Mouse (Mus musculus) embryonic facial prominence, embryonic 14.5 days (tissue): ENCODE results near the gene Olfr201. TPM values are rescaled to one million over a fixed set of nuclear protein-coding genes. Genes with fewer than 3 reads are reported as not detected.
"Not testable (repeated sequence)": the region's sequence is repeated elsewhere in the genome, so short reads cannot be mapped to it uniquely, and the experiment has no call there.

Experiments
- ATAC-seq: fragments of 200-750 bp; cut with Nextera tagmentation; 2 replicates; pipeline ENCODE4 v1.8.0; 2017; ENCODE audit warnings: low read depth, moderate number of reproducible peaks, moderate TSS enrichment
- DNase-seq: peaks from one replicate; pipeline ENCODE4 v3.0.0-alpha.2; 2015; ENCODE audit warnings: low spot score
- H3K27ac ChIP-seq: fragments of 300-500 bp; sonication (generic); replicated peaks from 2 replicates; pipeline ENCODE4 v1.5.1; 2014; ENCODE audit warnings: low read depth, mild to moderate bottlenecking, low read length, moderate library complexity
- H3K27me3 ChIP-seq: fragments of 300-500 bp; sonication (generic); replicated peaks from 2 replicates; pipeline ENCODE4 v1.6.1; 2014; ENCODE audit warnings: low read length; ENCODE audit not compliant: control insufficient read depth, insufficient read depth
- H3K36me3 ChIP-seq: fragments of 300-500 bp; sonication (generic); 2 replicates; pipeline ENCODE4 v1.6.1; 2014; ENCODE audit warnings: low read length, mixed read lengths; ENCODE audit not compliant: control insufficient read depth, insufficient read depth
- H3K4me1 ChIP-seq: fragments of 300-500 bp; sonication (generic); 2 replicates; pipeline ENCODE4 v1.6.1; 2014; ENCODE audit warnings: antibody characterized with exemption, low read length; ENCODE audit not compliant: control insufficient read depth, insufficient read depth
- H3K4me2 ChIP-seq: fragments of 300-500 bp; sonication (generic); 2 replicates; pipeline ENCODE4 v1.6.1; 2014; ENCODE audit warnings: low read depth, mild to moderate bottlenecking, low read length, moderate library complexity, mixed read lengths
- H3K4me3 ChIP-seq: fragments of 300-500 bp; sonication (generic); 2 replicates; pipeline ENCODE4 v1.5.1; 2014; ENCODE audit warnings: low read depth, mild to moderate bottlenecking, low read length
- H3K9ac ChIP-seq: fragments of 300-500 bp; sonication (generic); 2 replicates; pipeline ENCODE4 v1.6.1; 2014; ENCODE audit warnings: low read depth, mild to moderate bottlenecking, low read length, moderate library complexity, mixed read lengths
- H3K9me3 ChIP-seq: fragments of 300-500 bp; sonication (generic); 2 replicates; pipeline ENCODE4 v1.6.1; 2016; ENCODE audit warnings: low read length; ENCODE audit not compliant: control insufficient read depth
- WGBS: fragments of 180-500 bp; shearing (Covaris S2); extraction: QIAGEN DNeasy Blood & Tissue Kit; methylation state at CpG from one replicate; pipeline ENCODE4 v1.1.7; 2014; 5-methylcytosine and 5-hydroxymethylcytosine counted together
- polyA plus RNA-seq: library from polyadenylated mRNA; unstranded; fragments of >200 nt; fragmentation: Nextera tagmentation; extraction: Ambion mirVana; gene quantifications from 2 replicates; pipeline ENCODE4 v1.2.1, GENCODE M21; 2014

The Olfr201 gene
- 0.04 TPM in 1 of 2 replicates, not detected in the other for polyA plus RNA-seq

DNA sequence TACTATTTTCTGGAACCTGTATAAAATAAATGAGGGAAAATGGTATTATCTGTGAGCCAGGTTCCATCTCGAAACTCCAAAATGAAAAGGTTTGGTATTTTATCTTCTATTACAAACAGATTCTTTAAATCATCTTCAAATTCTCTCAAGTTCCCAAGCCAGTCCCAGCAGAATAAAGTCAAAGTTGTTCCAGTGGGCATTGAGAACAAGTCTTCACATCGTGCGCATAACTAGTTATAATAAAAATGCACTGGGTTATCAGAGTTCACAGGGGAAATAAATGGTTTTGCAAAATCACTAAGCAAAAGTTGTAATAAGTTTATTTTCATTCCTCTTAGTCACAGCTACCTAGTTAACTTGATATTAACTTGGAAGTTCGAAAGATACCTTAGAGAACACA is at the start of gene Olfr201:
Olfr201 (minus strand) TSS at position 101 of the 400 bp plus-strand sequence.
- not testable (repeated sequence) for H3K9ac ChIP-seq, H3K4me1 ChIP-seq, H3K27me3 ChIP-seq, H3K9me3 ChIP-seq, DNase-seq, H3K4me2 ChIP-seq, H3K27ac ChIP-seq, H3K4me3 ChIP-seq, ATAC-seq, H3K36me3 ChIP-seq
- WGBS, result 87% methylated on average over 4 of the region's 4 CpGs

DNA sequence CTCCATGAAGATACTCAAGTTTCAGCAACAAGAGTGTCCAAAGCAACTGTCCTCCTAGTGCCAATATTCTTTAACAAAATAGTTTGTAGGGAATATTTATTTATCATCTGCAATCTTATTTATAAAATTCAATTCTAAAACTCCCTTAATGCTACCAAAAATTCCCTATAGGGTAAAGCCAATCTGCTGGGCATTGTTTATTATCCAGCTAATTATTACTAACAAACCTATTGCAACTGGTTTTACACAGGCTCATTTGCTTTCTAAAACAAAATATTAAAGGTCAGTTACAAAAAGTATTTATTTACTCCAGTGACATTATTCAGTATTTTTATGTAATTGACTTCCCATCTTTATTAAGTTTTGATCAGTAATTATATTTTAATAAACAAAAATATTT is 45.7 kb upstream of the Olfr201 start, which contains the start of gene Olfr204:
Olfr204 (minus strand) TSS at position 101 of the 400 bp plus-strand sequence.
- no peak for ATAC-seq
- Histone ChIP-seq H3K4me1 (no peaks in the 10 kb centered on the region), H3K27me3 (no peaks in the 10 kb centered on the region), H3K9ac (no peak within 1 kb of the TSS), H3K4me3 (no peak within 1 kb of the TSS), H3K36me3 (no peaks in the 10 kb centered on the region), H3K27ac (no peak within 1 kb of the TSS), H3K4me2 (no peak within 1 kb of the TSS), H3K9me3 (no peaks in the 10 kb centered on the region)
- no peak for DNase-seq

DNA sequence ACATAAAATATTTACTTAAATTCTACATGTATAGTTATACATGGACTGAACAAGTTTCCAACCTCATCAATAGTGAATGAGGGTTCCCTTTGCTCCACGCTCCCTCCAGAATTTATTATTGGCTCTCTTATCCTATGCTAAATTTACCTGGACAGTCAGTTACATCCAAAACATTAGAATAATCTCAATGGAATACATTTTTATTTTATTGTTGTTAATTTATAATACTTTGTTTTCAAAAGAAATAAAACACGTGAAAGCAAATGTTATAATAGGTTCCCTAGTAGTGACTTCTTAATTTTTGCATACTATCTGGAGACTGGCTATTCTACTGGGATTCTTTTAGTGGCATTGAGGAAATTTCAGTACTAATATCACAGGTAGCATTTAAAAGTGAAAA is 26.1 kb upstream of the Olfr201 start, which contains the start of gene Olfr203:
Olfr203 (plus strand) TSS at position 301 of the 400 bp plus-strand sequence.
- no peak for DNase-seq
- Histone ChIP-seq H3K4me2 (no peak within 1 kb of the TSS), H3K9me3 (no peaks in the 10 kb centered on the region), H3K4me1 (no peaks in the 10 kb centered on the region), H3K27me3 (no peaks in the 10 kb centered on the region), H3K4me3 (no peak within 1 kb of the TSS), H3K36me3 (no peaks in the 10 kb centered on the region), H3K9ac (no peak within 1 kb of the TSS), H3K27ac (no peak within 1 kb of the TSS)
- WGBS, result 78% methylated on average over 2 of the region's 2 CpGs
- ATAC-seq, result no peak

DNA sequence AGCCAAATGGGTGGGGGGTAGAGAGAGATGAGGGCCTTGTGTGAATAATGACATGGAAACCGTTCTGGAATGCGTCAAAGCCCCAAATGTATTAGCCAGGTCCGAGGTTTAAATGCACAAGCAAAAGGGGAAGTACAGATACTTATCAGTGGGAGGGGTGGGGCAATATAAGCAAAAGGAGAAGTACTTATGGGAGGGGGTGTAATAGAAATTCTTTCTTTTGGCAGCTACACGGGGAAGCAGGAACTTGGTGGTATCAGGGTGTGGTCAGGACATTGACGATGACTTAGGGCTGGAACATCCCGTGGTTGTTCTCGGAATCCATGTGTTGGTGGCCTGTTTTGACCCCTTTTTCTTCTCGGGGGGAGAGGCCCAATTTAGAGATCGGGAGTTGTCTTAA is 15.1 kb upstream of the Olfr201 start:
- ATAC-seq, H3K27me3 ChIP-seq, H3K9ac ChIP-seq, H3K4me3 ChIP-seq, H3K4me2 ChIP-seq, H3K4me1 ChIP-seq, DNase-seq, H3K9me3 ChIP-seq, H3K27ac ChIP-seq, H3K36me3 ChIP-seq: not testable (repeated sequence)
- WGBS, result 79% methylated on average over 9 of the region's 9 CpGs

DNA sequence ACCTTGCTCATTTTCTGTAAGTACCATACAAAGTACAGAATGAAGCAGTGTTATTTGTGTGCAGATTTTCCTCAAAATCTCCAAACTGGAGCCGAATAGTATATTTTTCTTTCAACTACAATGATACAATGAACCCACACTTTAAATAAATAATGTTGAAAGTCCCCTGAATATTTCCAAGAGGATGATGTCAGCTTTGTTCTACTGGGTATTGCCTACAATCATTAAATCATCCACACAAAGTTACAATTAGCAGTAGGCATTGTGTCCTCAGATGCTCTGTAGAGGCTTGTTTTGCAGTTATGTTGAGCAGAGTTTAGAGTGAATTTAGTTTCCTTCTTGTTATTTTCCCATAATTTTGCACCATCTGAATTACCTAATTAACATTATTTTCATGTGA is 14.3 kb upstream of the Olfr201 start, which contains the start of gene Olfr202:
Olfr202 (minus strand) TSS at position 101 of the 400 bp plus-strand sequence.
- no peak within 1 kb of the TSS for H3K27ac ChIP-seq
- H3K36me3 ChIP-seq, result no peaks in the 10 kb centered on the region
- H3K4me3 ChIP-seq, result no peak within 1 kb of the TSS
- no peak within 1 kb of the TSS for H3K4me2 ChIP-seq
- no peak for DNase-seq
- H3K9ac ChIP-seq, result no peak within 1 kb of the TSS
- no peak for ATAC-seq
- H3K27me3 ChIP-seq, result no peaks in the 10 kb centered on the region
- H3K9me3 ChIP-seq, result no peaks in the 10 kb centered on the region
- no peaks in the 10 kb centered on the region for H3K4me1 ChIP-seq
- WGBS, result 79% methylated on average over 1 of the region's 1 CpGs

DNA sequence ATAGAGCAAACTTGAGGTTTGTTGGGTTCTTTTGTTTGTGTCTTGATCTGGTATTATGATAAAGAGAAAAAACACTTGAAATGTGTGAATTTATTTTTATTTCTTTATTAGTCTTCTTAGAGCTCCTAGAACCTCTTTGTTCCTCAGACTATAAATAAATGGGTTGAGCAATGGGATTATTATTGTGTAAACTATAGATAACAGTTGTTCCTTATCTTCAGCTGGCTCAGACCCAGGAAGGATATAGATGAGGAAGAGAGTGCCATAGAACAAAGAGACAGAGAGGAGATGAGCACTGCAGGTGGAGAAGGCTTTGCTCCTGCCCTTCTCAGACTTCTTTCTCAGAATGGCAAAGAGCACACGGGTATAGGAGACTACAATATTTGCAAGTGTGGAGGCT is 11.0 kb upstream of the Olfr201 start:
- Histone ChIP-seq H3K4me1 (no peaks in the 10 kb centered on the region), H3K36me3 (no peaks in the 10 kb centered on the region), H3K4me3 (no peak overlapping the region), H3K9me3 (no peaks in the 10 kb centered on the region), H3K9ac (no peak overlapping the region), H3K27ac (no peak overlapping the region), H3K4me2 (no peak overlapping the region), H3K27me3 (no peaks in the 10 kb centered on the region)
- no peak for DNase-seq
- 67% methylated on average over 1 of the region's 1 CpGs for WGBS
- no peak for ATAC-seq

DNA sequence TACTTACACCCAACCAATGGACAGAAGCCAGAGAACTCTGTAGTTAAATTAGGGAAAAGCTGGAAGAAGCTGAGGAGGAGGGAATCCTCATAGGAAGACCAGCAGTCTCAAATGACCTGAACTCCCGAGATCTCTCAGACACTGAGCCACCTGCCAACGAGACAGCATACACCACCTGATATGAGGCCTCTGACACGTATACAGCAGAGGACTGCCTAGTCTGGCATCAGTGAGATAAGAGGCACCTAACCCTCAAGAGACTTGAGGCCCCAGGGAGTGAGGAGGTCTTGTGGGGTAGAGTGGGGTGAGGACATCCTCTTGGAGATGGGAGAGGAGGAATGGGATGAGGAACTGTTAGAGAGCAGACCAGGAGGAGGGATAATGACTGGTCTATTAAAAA is 8.1 kb upstream of the Olfr201 start:
- Histone ChIP-seq H3K9ac (no peak overlapping the region), H3K36me3 (no peaks in the 10 kb centered on the region), H3K4me3 (no peak overlapping the region), H3K27me3 (no peaks in the 10 kb centered on the region), H3K4me1 (no peaks in the 10 kb centered on the region), H3K27ac (no peak overlapping the region), H3K9me3 (no peaks in the 10 kb centered on the region), H3K4me2 (no peak overlapping the region)
- DNase-seq (no peak), ATAC-seq (no peak)
- 76% methylated on average over 3 of the region's 3 CpGs for WGBS

DNA sequence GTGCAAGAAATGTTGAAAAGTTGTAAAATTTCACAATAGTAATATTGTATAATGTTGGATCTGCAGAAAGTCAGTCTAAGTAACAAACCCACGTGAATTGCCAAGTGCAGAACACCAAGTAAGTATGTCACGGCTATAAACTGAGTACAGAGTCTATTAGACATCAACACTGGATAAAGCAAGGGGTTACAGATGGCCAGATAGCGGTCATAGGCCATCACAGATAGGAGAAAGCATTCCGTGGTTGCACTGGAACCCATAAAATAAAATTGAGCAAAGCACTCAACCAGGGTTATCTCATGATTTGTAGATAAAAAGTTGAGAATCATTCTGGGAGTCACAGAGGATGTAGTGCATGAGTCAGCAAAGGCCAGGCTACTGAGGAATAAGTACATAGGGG is 3.3 kb downstream of the Olfr201 start:
- not testable (repeated sequence) for ATAC-seq, H3K4me2 ChIP-seq, H3K27me3 ChIP-seq, H3K4me3 ChIP-seq, H3K4me1 ChIP-seq, DNase-seq, H3K36me3 ChIP-seq, H3K9ac ChIP-seq, H3K27ac ChIP-seq, H3K9me3 ChIP-seq
- 71% methylated on average over 4 of the region's 4 CpGs for whole genome bisulfite sequencing

DNA sequence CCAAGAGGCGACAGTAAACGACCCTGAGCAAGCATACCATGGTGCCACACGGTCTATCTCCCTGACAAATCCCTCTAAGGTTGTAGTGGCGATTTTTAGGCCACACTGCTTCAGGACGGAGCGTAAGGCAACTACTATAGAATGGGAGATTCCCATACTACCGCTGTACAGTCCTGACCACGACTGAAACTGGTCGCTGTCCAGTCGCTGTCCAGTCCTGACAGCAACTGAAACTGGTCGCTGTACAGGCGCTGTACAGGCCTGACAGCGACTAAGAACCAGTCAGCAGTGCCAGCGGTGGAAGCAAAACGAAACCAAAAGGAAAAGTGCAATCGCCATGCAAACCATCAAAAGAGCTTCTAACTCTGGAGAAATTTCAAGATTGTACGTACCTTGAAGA is 22.7 kb downstream of the Olfr201 start:
- 88% methylated on average over 17 of the region's 17 CpGs for WGBS
- DNase-seq, result no peak
- no peaks in the 10 kb centered on the region for H3K4me1 ChIP-seq

More for the DNA sequence above, 22.7 kb downstream of the Olfr201 start:
- Histone ChIP-seq H3K27ac (no peak overlapping the region), H3K27me3 (no peaks in the 10 kb centered on the region), H3K36me3 (no peaks in the 10 kb centered on the region), H3K4me2 (no peak overlapping the region), H3K9me3 (no peaks in the 10 kb centered on the region), H3K9ac (no peak overlapping the region), H3K4me3 (no peak overlapping the region)
- ATAC-seq, result no peak
